Mouse (Mus musculus) right cerebral cortex, postnatal 36 days (tissue): ENCODE measurements around the gene Ctsa.
"Not testable (repeated sequence)": the region's sequence is repeated elsewhere in the genome, so short reads cannot be mapped to it uniquely, and the experiment has no call there.

Experiments used
- DNase-seq, 2 experiments: peaks; one replicate each; pipeline ENCODE4 v3.0.0; 2022; ENCODE audit warnings: low spot score in 2 of 2, mixed read lengths in 1 of 2

Gene Ctsa

DNA sequence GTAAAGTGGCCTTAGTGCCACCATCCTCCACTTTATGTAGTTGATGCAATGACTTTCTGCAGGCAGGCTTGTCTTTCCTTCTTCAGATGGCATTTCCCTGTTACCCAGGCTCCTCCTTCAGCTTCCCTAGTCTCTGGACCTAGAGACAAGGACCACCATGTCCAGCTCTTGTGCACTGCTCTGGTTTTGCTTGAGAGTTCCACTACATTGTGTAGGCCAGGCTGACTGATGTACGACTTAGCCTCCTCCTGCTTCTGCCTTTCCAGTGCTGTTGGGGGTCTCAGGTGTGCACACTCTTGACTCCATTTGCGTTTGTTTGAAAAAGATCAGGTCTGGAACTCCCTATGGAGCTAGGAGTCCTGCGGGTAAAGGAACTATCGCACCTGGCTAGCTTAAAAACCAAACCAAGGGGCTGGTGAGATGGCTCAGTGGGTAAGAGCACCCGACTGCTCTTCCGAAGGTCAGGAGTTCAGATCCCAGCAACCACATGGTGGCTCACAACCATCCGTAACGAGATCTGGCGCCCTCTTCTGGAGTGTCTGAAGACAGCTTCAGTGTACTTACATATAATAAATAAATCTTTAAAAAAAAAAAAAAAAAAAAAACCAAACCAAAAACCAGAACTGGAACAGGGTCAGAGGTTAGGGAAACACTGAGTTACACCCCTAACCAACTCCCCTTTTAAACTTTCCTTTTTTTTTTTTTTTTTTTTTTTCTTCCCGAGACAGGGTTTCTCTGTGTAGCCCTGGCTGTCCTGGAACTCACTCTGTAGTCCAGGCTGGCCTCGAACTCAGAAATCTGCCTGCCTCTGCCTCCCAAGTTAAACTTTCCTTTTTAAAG is 44.9 kb downstream of the Ctsa start:
- not testable (repeated sequence) for DNase-seq

DNA sequence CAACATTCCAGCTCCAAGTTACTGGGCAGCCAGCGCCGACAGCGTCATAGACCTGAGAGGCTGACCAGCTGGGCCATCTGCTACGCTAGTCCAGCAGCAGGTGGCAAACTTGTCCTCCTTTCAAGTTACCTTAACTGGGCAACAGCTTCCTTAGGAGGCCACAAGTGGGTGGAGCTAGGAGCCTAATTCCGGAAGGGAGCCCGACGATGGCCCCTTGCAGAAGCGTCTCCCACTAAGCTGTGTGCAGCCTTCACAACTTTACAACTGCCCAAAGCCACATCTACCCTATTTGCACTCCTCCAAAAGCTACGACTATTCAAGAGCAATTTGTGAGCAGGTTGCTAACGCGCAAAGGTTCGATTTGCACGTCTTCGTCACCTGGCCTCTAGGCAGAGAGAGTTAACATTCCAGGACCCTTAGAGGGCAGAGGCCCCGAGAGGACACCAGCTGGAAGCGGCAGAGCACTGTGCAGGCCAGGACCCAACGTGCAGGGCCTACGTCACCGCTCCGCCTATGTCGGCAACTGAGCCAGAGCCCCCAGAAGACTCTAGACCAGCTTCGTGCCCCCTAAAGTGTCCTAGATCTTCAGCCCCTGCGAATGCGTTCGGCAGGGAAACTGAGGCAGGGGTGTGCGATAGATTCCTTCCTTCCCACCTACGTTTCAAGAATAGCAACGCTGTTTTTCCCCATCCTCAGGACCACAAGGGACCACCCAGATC is 46.0 kb downstream of the Ctsa start:
- no peak for DNase-seq

DNA sequence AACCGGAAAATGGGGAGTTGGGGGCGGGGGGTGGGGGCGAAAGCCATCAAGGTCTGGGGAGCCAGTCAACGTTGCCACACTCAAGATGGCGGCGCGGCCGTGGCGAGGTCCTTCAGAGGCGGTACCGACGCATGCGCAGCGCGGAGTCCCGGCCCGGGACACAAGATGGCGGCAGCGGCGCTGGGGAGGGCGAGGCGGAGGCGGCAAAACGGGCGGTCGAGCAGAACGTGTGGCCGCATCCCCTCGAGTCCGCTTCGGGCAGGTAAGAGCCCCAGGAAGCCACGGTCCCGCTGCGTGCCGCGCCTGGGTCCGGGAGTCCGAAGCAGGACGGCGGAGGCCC is 46.5 kb downstream of the Ctsa start, which contains the start of gene Pcif1:
TSS of gene Pcif1 (plus strand) at position 77 of the 340 bp plus-strand sequence.
- DNase-seq, result peak; percentile 79 to 86

DNA sequence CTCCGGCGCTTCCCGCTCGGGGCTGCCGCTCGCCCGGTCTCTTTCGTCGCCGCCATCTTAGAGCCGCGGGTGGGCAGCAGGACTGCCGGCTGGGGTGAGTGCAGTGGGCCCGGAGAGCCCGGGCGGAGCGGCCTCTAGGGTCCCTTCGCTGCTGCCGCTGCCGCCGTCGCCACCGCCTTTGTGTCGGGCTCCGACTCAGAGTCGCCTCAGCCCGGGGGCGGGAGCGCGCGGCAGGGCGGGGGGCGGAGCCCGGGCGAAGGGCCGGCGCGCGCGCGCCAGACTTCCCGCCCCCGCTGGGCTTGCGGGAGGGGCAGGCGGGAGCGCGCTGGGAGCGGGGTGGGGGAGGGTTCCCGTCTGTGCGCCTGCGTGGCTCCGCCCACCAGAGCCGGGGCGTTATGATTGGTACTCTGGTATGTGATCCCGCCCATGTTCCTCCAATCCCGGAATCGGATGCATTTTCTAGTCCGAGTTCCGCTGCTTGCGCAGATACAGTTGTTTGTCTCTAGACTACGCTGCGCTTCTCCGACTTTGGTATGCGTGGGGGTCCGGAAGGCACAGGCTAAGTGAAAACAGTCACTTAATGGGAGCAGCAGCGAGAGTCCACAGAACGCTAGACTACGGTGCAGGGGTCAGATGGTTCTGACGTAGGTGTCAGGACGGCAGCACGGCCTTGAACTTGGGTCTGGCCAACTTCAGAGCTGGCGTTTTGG is 47.0 kb downstream of the Ctsa start:
- peak; percentile 92 to 93 for DNase-seq

DNA sequence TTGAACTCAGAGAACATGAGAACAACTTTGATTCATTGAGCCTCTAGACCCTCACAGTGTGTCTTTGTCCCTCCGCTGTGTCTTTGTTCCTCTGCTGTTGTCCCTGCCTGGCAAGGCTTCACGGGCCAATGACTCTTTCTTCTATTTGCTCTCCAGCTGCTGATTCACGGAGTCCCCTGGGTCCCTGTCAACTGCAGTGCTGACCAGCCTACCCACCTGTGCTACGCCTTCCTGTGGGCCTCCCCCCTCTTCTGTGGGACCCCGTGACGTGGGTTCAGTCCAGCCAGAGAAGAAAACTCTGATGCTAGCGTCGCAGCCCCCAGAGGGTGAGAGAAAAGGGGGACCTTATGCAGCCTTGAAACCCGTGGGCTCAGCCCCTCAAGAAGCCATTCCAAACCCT is 49.9 kb downstream of the Ctsa start:
- no peak for DNase-seq

DNA sequence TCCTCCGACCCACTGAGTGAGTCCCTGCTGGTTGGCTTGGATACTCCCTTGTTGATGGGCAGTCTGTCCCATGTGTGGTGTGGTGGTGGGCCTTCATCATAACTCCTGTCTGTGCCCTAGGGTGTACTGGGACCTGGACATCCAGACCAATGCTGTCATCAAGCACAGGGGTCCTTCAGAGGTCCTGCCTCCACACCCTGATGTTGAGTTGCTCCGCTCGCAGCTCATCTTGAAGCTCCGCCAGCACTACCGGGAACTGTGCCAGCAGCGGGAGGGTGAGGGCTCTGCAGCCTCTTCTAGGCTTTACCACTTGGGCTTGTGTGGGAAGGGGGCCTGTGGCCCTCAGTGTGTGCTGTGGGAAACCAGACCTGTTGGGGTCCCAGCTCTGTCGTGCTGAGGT is 53.1 kb downstream of the Ctsa start:
- DNase-seq, result peak; percentile 62 to 68

DNA sequence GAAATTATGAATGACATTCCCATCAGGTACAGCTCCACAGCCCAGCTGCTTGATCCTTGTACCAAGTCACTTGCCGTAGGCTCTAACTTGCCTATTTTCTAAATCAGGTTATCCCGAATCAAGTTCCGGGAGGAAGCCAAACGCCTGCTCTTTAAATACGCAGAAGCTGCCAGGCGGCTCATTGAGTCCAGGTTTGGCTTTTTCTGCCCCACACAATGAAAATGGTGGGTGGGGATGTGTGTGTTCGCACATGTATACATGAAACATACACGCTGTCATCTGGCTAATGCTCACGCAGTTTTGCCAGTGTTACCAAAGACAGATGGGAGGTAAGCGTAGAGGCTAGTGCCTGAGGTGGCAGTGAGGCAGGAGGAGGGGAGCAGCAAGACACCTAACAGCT is 53.9 kb downstream of the Ctsa start:
- DNase-seq, result no peak

DNA sequence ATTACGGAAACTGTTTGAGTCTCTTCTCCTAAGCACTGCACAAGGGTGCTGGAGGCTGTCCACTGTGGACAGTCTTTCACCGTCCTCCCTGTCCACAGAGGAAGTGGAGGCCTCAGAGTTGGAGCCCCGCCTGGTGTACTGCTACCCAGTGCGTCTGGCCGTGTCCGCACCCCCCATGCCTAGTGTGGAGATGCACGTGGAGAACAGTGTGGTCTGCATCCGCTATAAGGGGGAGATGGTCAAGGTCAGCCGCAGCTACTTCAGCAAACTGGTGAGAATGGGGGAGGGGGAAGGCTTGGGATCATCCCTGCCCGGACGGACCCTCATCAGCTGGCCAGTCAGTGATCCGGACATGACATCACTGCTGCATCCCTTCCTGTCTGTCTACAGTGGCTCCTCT is 56.3 kb downstream of the Ctsa start:
- DNase-seq, result no peak

DNA sequence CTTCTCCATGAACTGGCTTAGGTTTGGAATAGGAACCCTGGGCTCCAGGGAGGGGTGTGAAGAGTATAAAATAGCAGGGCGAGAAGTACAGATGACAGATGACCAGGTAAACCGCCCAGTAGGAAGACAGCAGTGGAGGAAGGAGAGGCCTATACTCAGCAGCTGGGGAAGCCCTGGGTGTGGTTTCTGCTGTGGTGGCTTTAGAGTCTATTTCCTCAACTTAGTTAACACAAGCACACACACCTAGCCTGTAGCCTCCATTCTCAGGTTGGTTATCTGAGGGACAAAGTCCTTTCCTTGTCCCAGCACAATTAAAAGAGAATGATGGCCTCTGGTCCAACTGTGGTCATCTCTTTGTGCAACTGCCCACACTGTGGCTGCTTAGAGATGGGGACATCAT is 57.3 kb downstream of the Ctsa start:
- no peak for DNase-seq
